In the genomic region with DNA sequence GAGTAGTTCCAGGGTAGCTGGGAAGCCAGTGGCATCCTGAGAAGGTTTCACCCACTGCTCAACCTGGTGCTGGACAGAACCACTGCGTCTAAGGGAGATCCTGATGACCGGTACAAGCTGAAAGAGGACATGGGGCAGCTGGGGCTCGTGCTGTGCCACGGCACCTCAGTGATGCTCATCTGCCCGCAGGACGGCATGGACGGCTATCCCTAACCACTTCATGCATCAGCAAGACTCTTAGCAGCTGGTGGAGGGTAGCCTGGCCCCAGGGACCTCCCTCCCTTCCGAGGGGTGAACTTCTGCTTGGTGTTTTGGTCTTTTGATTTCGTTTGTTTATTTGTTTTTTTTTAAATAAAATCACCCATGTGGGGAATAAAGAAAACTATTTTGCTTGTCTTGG, we compare ENCODE assay signal across 18 mouse cellular contexts. TPM values are rescaled to one million over a fixed set of nuclear protein-coding genes. Genes with fewer than 3 reads are reported as not detected.
"Had no signal": no experiment of that assay in that cellular context is flagged by ENCODE, and none has a peak within 500 bp of the region (broad histone marks: within the 10 kb centered on the region; RNA-seq: fewer than 3 reads in every experiment).

No protein-coding gene starts in this region.

- H3K36me3 ChIP-seq: liver, embryonic 12.5 days; midbrain, embryonic 10.5 days; midbrain, embryonic 12.5 days; neural tube, embryonic 13.5 days; neural tube, embryonic 15.5 days had no signal

- H3K4me2 ChIP-seq: liver, embryonic 12.5 days; midbrain, embryonic 12.5 days; neural tube, embryonic 13.5 days; neural tube, embryonic 15.5 days had no signal

- H3K4me3 ChIP-seq: liver, embryonic 12.5 days; midbrain, embryonic 10.5 days; midbrain, embryonic 12.5 days; neural tube, embryonic 13.5 days; neural tube, embryonic 15.5 days had no signal

- H3K9me3 ChIP-seq: liver, embryonic 12.5 days; midbrain, embryonic 10.5 days had no signal

- H3K9ac ChIP-seq: liver, embryonic 12.5 days; liver, embryonic 14.5 days; midbrain, embryonic 12.5 days; neural tube, embryonic 13.5 days; neural tube, embryonic 15.5 days had no signal

- H3K4me1 ChIP-seq: liver, embryonic 12.5 days; midbrain, embryonic 12.5 days; neural tube, embryonic 15.5 days had no signal

- H3K27me3 ChIP-seq: liver, embryonic 12.5 days; midbrain, embryonic 12.5 days; neural tube, embryonic 13.5 days; neural tube, embryonic 15.5 days had no signal

- DNase-seq: lung, adult 18-20 months; midbrain, embryonic 14.5 days; retina, postnatal 1 day; right cerebral cortex, adult 18-20 months; right cerebral cortex, postnatal 25 days; right cerebral cortex, postnatal 4 days; spleen, adult 18-20 months; thymus, adult 18-20 months; thymus, postnatal 14 days; thymus, postnatal 36 days had no signal

- ATAC-seq: liver, embryonic 12.5 days; midbrain, embryonic 16.5 days had no signal

- H3K27ac ChIP-seq: liver, embryonic 12.5 days; liver, embryonic 14.5 days; midbrain, embryonic 10.5 days; midbrain, embryonic 12.5 days; neural tube, embryonic 13.5 days; neural tube, embryonic 15.5 days had no signal

RNA-seq across cellular contexts. Expression of a gene that starts 11.3 kb away (rescaled TPM):
- total RNA-seq: megakaryocyte-erythroid progenitor cell, adult 5-6 weeks had no signal
